Mouse (Mus musculus) hindbrain, embryonic 15.5 days (tissue): ENCODE measurements around the gene Dclk1. TPM values are rescaled to one million over a fixed set of nuclear protein-coding genes. Genes with fewer than 3 reads are reported as not detected.
A peak's percentile ranks its signal among the peaks of the same experiment; 100 is the strongest.

ENCODE experiments used
- ATAC-seq: fragments of 200-750 bp; cut with Nextera tagmentation; 2 replicates; pipeline ENCODE4 v1.8.0; 2017; ENCODE audit warnings: low read depth, moderate number of reproducible peaks, moderate TSS enrichment; ENCODE audit not compliant: low FRiP score
- H3K27ac ChIP-seq: fragments of 300-500 bp; sonication (generic); replicated peaks from 2 replicates; pipeline ENCODE4 v1.5.1; 2015; ENCODE audit warnings: mild to moderate bottlenecking, inconsistent platforms
- H3K27me3 ChIP-seq: fragments of 300-500 bp; sonication (generic); 2 replicates; pipeline ENCODE4 v1.6.1; 2015; ENCODE audit warnings: control low read depth, inconsistent platforms
- H3K36me3 ChIP-seq: fragments of 300-500 bp; sonication (generic); 2 replicates; pipeline ENCODE4 v1.6.1; 2015; ENCODE audit warnings: control low read depth, inconsistent platforms
- H3K4me1 ChIP-seq: fragments of 300-500 bp; sonication (generic); replicated peaks from 2 replicates; pipeline ENCODE4 v1.6.1; 2015; ENCODE audit warnings: control low read depth, inconsistent platforms
- H3K4me2 ChIP-seq: fragments of 300-500 bp; sonication (generic); 2 replicates; pipeline ENCODE4 v1.6.1; 2015; ENCODE audit warnings: moderate library complexity, mild to moderate bottlenecking, inconsistent platforms
- H3K4me3 ChIP-seq: fragments of 300-500 bp; sonication (generic); 2 replicates; pipeline ENCODE4 v1.5.1; 2015; ENCODE audit warnings: mild to moderate bottlenecking, inconsistent platforms
- H3K9ac ChIP-seq: fragments of 300-500 bp; sonication (generic); 2 replicates; pipeline ENCODE4 v1.6.1; 2015; ENCODE audit warnings: inconsistent platforms
- H3K9me3 ChIP-seq: fragments of 300-500 bp; sonication (generic); 2 replicates; pipeline ENCODE4 v1.6.1; 2016; ENCODE audit warnings: control low read depth, inconsistent platforms
- WGBS: fragments of 180-500 bp; shearing (Covaris S2); methylation state at CpG from one replicate; pipeline ENCODE4 v1.1.7; 2015; 5-methylcytosine and 5-hydroxymethylcytosine counted together
- polyA plus RNA-seq: library from polyadenylated mRNA; unstranded; fragments of >200 nt; fragmentation: Nextera tagmentation; extraction: Ambion mirVana; gene quantifications from 2 replicates; pipeline ENCODE4 v1.2.1, GENCODE M21; 2015

Gene Dclk1
- polyA plus RNA-seq, 1 experiment from 2014 or later: 266 TPM

- no peaks in the 10 kb centered on the region for H3K9me3 ChIP-seq
- peaks cover 20% of the 10 kb centered on the region; the same call in 1 of the 2 replicates for H3K4me1 ChIP-seq
- H3K27ac ChIP-seq: no peak overlapping the region
- H3K4me3 ChIP-seq: no peak overlapping the region
- no peak overlapping the region for H3K4me2 ChIP-seq
- H3K27me3 ChIP-seq: no peaks in the 10 kb centered on the region
- H3K9ac ChIP-seq: no peak overlapping the region
- no peak for ATAC-seq
- H3K36me3 ChIP-seq: no peaks in the 10 kb centered on the region
These were observed 63.5 kb downstream of the Dclk1 start for GRCm38 (mm10) chr3:55305653-55306052.

GRCm38 (mm10) chr3:55307553-55308177 lies 65.5 kb downstream of the Dclk1 start:
- Histone ChIP-seq H3K9ac (no peak overlapping the region), H3K4me1 (peaks cover 20% of the 10 kb centered on the region; the same call in 1 of the 2 replicates), H3K27ac (no peak overlapping the region), H3K36me3 (no peaks in the 10 kb centered on the region), H3K4me3 (no peak overlapping the region), H3K9me3 (no peaks in the 10 kb centered on the region), H3K27me3 (no peaks in the 10 kb centered on the region), H3K4me2 (no peak overlapping the region)
- 0 out of 2 replicates have a peak, but pooled peaks have one; percentile 48 for ATAC-seq
- 63% methylated on average over 7 of the region's 7 CpGs for WGBS

GRCm38 (mm10) chr3:55309961-55310360 lies 67.8 kb downstream of the Dclk1 start:
- Histone ChIP-seq H3K36me3 (no peaks in the 10 kb centered on the region), H3K9ac (no peak overlapping the region), H3K4me2 (no peak overlapping the region), H3K4me3 (no peak overlapping the region), H3K4me1 (peaks cover 20% of the 10 kb centered on the region; the same call in 1 of the 2 replicates), H3K9me3 (no peaks in the 10 kb centered on the region), H3K27ac (no peak overlapping the region), H3K27me3 (no peaks in the 10 kb centered on the region)
- 64% methylated on average over 8 of the region's 8 CpGs for WGBS
- ATAC-seq: no peak

GRCm38 (mm10) chr3:55315827-55316226 lies 73.7 kb downstream of the Dclk1 start:
- WGBS: 86% methylated on average over 8 of the region's 8 CpGs
- no peak for ATAC-seq

GRCm38 (mm10) chr3:55318021-55318420 lies 75.9 kb downstream of the Dclk1 start:
- 70% methylated on average over 1 of the region's 1 CpGs for WGBS
- no peak overlapping the region for H3K4me3 ChIP-seq
- no peaks in the 10 kb centered on the region for H3K9me3 ChIP-seq
- no peak overlapping the region for H3K9ac ChIP-seq
- no peaks in the 10 kb centered on the region for H3K27me3 ChIP-seq
- no peak overlapping the region for H3K27ac ChIP-seq
- no peak overlapping the region for H3K4me2 ChIP-seq
- no peak for ATAC-seq
- H3K4me1 ChIP-seq: no peaks in the 10 kb centered on the region
- no peaks in the 10 kb centered on the region for H3K36me3 ChIP-seq

More at GRCm38 (mm10) chr3:55315827-55316226, 73.7 kb downstream of the Dclk1 start:
- no peak overlapping the region for H3K4me3 ChIP-seq
- H3K27ac ChIP-seq: no peak overlapping the region
- no peaks in the 10 kb centered on the region for H3K27me3 ChIP-seq
- no peak overlapping the region for H3K4me2 ChIP-seq
- H3K9me3 ChIP-seq: no peaks in the 10 kb centered on the region
- H3K36me3 ChIP-seq: no peaks in the 10 kb centered on the region
- H3K9ac ChIP-seq: no peak overlapping the region
- no peaks in the 10 kb centered on the region for H3K4me1 ChIP-seq

DNA sequence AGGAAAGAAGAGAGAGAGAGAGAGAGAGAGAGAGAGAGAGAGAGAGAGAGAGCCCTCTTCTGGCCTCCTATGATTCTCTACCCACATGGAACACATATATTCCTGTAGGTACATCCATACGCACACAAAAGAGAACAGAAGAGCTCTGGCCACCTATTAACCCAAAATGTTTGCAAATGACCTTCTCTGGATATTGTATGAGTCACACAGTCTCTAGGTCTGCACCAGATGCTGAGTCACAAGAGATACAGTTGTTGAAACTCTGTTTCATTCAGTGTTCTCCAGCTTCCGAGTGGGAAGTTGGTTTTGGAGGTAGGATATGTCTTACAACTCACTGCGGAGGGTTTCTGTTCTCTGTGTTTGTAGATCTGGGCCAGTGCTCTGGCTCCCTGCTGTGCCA lies 78.4 kb downstream of the Dclk1 start:
- H3K27ac ChIP-seq: no peak overlapping the region
- H3K4me1 ChIP-seq: no peaks in the 10 kb centered on the region
- no peaks in the 10 kb centered on the region for H3K27me3 ChIP-seq
- H3K9ac ChIP-seq: no peak overlapping the region
- no peaks in the 10 kb centered on the region for H3K9me3 ChIP-seq
- no peak overlapping the region for H3K4me2 ChIP-seq
- ATAC-seq: no peak
- no peak overlapping the region for H3K4me3 ChIP-seq
- no peaks in the 10 kb centered on the region for H3K36me3 ChIP-seq
- 96% methylated on average over 3 of the region's 3 CpGs for WGBS

DNA sequence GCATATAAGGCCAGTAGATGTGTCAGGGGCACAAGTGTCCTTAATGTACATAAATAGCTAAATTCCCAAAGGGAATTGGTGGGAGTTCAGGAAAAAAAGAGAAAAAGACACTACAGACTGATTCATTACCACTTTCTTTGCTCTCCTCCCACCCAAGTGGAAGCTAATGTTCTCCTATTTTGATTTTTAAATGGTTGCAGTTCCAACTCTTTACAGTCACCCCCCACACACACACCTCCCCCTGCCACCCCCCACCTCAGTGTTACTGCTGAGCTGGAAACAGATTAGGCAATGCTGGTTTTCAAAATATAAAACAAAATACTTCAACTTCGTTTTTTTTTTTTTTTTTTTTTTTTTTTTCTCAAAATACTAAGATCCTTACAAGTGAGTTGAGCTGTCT lies 81.9 kb downstream of the Dclk1 start:
- Histone ChIP-seq H3K36me3 (0 out of 2 replicates have a peak, but pooled peaks cover 3% of the 10 kb centered on the region), H3K27me3 (no peaks in the 10 kb centered on the region), H3K27ac (no peak overlapping the region), H3K9me3 (no peaks in the 10 kb centered on the region), H3K4me2 (no peak overlapping the region), H3K9ac (no peak overlapping the region), H3K4me1 (no peaks in the 10 kb centered on the region), H3K4me3 (no peak overlapping the region)
- ATAC-seq: no peak
- 47% methylated on average over 1 of the region's 1 CpGs for WGBS

GRCm38 (mm10) chr3:55330496-55330895 lies 88.3 kb downstream of the Dclk1 start:
- peaks cover 9% of the 10 kb centered on the region; the same call in 1 of the 2 replicates for H3K36me3 ChIP-seq
- H3K4me3 ChIP-seq: no peak overlapping the region
- no peak overlapping the region for H3K4me2 ChIP-seq

DNA sequence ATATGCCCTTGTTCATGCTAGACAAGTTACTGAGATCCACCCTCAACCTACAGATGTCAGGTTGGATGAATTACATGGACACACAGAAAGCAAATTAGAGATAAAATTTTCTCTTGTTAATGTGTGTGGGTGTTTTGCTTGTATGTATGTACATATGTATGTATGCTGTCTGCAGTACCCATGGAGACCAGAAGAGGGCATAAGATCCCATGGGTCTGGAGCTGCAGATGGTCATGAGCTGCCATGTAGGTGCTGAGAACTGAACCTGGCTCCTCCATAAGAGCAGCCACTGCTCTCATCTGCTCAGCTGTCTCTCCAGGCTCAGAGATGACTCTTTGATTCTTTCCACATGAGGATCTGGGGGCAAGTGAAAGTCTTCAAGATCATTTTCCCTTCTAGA lies 89.5 kb downstream of the Dclk1 start:
- no peaks in the 10 kb centered on the region for H3K27me3 ChIP-seq
- no peaks in the 10 kb centered on the region for H3K4me1 ChIP-seq
- no peak overlapping the region for H3K27ac ChIP-seq
- no peak for ATAC-seq
- H3K4me3 ChIP-seq: no peak overlapping the region
- H3K4me2 ChIP-seq: no peak overlapping the region
- no peak overlapping the region for H3K9ac ChIP-seq
- H3K9me3 ChIP-seq: no peaks in the 10 kb centered on the region
- peaks cover 6% of the 10 kb centered on the region; the same call in 1 of the 2 replicates for H3K36me3 ChIP-seq

More at GRCm38 (mm10) chr3:55330496-55330895, 88.3 kb downstream of the Dclk1 start:
- 96% methylated on average over 4 of the region's 4 CpGs for WGBS
- H3K27me3 ChIP-seq: no peaks in the 10 kb centered on the region
- H3K9me3 ChIP-seq: no peaks in the 10 kb centered on the region
- H3K4me1 ChIP-seq: no peaks in the 10 kb centered on the region
- no peak for ATAC-seq
- no peak overlapping the region for H3K27ac ChIP-seq
- H3K9ac ChIP-seq: no peak overlapping the region

- ATAC-seq: no peak
- Histone ChIP-seq H3K4me3 (no peak overlapping the region), H3K36me3 (peaks cover 6% of the 10 kb centered on the region; the same call in 1 of the 2 replicates), H3K4me2 (no peak overlapping the region), H3K4me1 (no peaks in the 10 kb centered on the region), H3K9ac (no peak overlapping the region), H3K27me3 (no peaks in the 10 kb centered on the region), H3K27ac (no peak overlapping the region), H3K9me3 (no peaks in the 10 kb centered on the region)
- 72% methylated on average over 3 of the region's 3 CpGs for WGBS
These were observed 91.3 kb downstream of the Dclk1 start for GRCm38 (mm10) chr3:55333511-55333910.

- Histone ChIP-seq H3K4me2 (no peak overlapping the region), H3K4me1 (peaks cover 12% of the 10 kb centered on the region; the same call in 1 of the 2 replicates), H3K27ac (no peak overlapping the region), H3K36me3 (peaks cover 3% of the 10 kb centered on the region; the same call in 1 of the 2 replicates), H3K27me3 (no peaks in the 10 kb centered on the region), H3K9ac (no peak overlapping the region), H3K4me3 (no peak overlapping the region), H3K9me3 (no peaks in the 10 kb centered on the region)
- ATAC-seq: no peak
- WGBS: 78% methylated on average over 11 of the region's 11 CpGs
These were observed 94.7 kb downstream of the Dclk1 start for GRCm38 (mm10) chr3:55336895-55337294.

- H3K4me2 ChIP-seq: no peak overlapping the region
- no peaks in the 10 kb centered on the region for H3K9me3 ChIP-seq
- H3K4me1 ChIP-seq: peaks cover 12% of the 10 kb centered on the region; the same call in 1 of the 2 replicates
- H3K27me3 ChIP-seq: no peaks in the 10 kb centered on the region
- H3K9ac ChIP-seq: no peak overlapping the region
- H3K36me3 ChIP-seq: no peaks in the 10 kb centered on the region
- no peak overlapping the region for H3K4me3 ChIP-seq
- 94% methylated on average over 7 of the region's 7 CpGs for WGBS
- no peak overlapping the region for H3K27ac ChIP-seq
- no peak for ATAC-seq
These were observed 95.5 kb downstream of the Dclk1 start for GRCm38 (mm10) chr3:55337671-55338070.

- Histone ChIP-seq H3K4me1 (peaks cover 26% of the 10 kb centered on the region), H3K9me3 (no peaks in the 10 kb centered on the region), H3K9ac (no peak overlapping the region), H3K27me3 (no peaks in the 10 kb centered on the region), H3K36me3 (no peaks in the 10 kb centered on the region), H3K4me3 (no peak overlapping the region), H3K4me2 (no peak overlapping the region), H3K27ac (no peak overlapping the region)
- WGBS: 79% methylated on average over 4 of the region's 4 CpGs
- ATAC-seq: no peak
These were observed 100.3 kb downstream of the Dclk1 start for GRCm38 (mm10) chr3:55342445-55342844.
